Mouse (Mus musculus): Measurements from ENCODE around the gene Rxra.

The Rxra gene

DNA sequence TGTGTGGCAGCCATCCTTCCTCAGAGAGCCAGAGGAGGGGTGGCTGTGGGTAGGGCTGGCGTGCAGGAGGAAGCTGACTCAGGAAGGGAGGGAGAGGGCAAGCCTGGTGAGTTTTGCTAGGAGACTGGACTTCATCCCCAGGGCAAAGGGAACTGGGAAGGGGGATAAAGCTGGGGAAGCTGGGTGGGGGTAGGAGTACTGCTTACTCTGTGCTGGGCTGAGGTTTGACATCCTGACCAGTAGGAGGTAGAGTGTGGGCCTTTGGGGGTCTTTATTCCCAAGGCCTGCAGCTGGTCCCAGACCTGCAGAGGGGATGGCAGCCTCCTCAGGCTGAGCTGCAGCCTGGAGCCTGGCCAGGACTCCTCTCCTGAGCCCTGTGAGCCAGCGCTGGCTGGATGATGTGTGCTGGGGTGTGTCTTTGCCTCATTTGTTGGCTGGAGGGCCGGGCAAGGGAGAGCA, 4.6 kb upstream of the Rxra start:
- peak; percentile 79 for DNase-seq

DNA sequence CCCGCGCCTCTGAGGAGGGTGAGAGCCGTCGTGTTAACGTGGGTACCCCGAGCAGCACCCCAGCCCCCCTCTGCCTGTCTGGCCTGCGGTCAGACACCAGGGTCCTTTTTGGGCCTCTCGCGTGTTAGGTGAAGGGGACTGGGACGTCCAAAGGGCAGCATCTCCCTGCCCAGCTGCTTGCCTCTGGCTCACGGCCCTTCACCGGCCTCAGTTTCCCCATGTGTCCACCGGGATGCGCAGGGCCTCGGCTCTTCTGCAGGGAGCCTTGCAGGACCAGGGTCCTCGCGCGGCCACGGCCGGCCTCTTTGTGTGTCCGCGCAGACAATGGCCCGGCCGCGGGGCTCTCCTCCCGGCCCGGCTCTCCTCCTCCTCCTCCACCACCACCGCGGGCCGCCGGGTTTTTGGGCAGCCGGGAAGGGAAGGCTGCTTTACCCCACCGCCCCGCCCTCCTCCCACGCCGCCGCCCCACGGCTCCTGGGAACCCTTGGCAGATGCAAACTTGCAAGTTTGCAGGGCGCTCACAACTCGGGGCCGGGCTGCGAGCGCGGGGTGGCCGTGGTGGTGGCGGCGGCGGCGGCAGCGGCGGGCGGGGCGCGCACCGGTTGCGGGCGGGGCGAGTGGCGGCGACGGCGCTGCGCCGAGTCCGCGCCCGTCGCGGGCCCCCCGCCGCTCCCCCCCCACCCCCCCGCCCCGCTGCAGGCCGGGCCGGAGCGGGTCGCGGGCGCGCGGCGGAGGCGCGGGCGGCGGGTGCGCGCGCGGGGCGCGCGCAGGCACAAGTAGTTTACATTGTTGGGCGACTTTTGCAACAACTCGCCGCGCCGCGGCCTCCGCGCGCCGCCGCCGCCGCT, 462 bp downstream of the Rxra start:
- DNase-seq, result peak; percentile 84

DNA sequence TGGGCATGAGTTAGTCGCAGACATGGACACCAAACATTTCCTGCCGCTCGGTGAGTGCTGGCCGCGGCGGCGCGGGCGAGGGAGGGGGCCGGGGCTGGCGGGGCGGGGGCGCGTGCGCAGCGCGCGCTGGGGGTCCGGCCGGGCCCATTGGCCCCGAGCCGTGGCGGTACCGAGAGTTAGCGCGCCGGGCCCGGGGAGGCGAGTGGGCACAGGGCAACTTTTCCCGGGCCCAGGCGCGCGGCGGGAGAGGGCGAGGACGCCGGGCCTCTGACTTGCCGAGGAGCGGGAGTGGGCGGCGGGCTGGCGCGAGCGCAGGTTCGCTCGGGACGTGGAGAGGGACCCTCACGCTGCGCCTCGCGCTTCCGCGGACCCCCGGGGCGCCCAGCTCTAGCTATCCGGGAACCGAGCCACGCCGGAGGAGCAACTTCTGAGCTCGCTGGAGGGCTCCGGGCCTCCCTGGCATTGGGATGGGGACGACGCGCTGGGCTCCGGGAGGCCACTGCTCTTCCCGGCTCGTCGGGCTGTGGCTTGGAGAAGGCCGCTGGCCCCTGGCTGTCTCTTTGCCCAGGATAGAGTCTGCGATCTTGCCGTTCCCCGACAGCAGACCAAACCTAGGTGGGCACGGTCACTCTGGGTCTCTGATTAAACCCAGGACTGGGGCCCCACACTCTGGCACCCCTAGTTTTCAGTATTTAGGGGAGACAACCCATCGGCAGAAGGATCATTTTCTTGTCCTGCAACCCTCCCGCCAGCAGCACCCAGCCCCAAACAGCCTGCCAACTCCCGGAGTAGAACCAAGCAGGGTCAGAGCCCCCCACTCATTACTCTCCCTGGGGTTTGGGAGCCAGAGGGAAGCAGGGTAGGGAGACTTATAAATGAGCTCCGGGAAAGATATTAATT, 1.4 kb downstream of the Rxra start:
- peak; percentile 69 for DNase-seq

DNA sequence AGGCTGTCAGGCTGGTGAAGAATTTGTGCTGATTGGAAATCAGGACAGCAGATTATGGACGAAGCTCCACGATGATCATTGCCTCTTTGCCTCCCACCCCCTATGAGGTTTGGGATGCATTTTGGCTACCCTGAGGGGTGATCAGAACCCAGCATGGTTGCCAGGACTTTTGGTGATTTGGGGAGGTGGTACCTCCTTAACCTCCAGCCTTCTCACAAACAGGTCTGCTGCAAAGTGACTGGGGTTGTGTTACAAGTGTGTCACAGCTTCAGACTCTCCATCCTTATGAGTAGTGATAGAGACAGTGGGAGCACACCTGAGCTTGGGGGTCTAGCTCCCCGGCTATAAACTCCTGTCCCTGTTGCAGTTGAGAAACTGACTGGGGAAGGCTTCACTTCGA, 2.1 kb downstream of the Rxra start:
- DNase-seq, result no peak

DNA sequence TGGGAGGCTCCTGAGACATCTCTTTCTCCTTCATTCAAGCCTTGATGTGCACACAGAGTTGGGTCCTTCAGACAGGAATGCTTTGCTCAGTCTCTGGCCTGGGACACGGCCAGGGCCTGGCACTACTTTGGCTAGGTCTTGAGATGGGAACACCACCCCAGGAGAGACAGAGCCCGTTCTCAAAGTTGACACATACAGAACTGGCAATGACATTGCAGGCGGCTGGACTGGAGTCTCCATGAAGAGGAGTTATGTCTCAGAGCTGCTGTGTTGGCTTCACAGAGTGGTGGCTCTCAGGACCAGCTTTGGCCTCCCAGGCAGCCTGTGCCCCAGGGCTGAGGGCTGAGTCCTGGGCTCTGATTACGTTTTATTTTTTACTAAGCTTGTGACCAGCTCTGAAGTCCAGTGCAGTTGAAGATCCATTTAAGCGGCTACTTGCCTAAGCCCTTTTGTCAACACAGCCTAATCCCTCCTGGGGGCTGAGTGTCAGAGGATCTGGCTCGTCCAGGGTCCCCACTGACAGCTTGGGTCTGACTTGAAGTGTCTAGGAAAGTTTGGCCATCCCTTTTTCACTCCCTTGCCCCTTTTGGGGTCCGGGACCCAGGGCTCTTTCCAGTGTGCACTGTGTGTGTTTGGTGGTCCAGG, 2.7 kb downstream of the Rxra start:
- peak; percentile 55 for DNase-seq

DNA sequence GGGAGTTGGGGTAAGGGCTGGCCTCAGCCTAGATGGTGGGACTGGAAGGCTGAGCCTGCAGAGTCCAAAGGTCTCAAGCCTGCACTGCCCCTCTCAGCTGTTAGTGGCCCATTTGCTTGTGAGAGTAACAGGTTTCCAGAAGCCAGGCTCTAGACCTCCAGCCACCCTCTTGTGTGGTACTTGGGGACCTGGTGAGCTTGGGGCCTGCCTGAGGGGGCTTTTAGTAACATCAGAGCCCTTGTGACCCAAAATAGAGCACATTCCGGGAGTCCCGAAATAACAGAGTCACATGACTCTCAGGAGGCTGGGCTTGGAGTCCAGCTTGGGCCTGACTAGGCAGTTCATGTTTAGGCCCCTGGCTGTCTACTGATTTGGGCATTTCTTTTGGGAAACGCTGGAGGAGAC, 3.4 kb downstream of the Rxra start:
- DNase-seq, result peak; percentile 77

DNA sequence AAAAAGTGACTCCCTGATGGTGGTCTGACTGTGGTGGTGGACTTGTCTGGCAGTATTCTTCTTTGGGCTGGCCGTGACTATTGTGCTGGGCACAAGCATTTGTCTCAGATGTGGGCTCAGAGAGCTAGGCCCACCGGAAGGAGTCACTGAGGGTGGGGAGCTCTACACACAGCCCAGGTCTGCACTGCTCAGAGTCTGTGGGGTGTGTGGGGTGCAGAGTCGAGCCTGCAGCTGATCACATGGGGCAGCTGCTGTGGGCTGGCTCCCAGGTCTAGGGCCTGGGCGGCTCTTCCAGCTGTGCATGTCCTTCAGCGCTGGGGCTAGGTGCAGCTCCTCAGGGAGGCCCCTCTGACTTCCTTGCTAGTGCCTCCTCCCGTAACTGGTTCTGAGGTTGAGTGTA, 3.8 kb downstream of the Rxra start:
- DNase-seq, result no peak

DNA sequence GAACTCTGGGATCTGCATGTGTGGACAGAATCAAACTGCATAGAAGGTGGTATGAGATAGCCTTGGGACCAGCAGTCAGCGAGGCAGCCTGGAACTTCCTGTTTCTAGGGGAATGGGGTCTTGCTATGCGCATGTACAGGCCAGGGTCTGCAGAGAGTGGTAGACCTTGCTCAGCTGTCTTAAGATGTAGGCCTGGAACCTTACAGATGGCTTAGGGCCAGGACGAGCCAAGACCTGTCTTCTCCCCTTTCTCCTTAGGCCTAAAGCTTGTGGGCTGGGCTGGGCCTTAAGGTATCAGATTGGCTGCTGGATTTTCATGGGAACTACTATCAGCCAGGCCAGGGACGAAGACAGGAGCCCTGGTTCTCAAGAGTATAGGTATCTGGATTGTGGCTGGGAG, 4.4 kb downstream of the Rxra start:
- DNase-seq, result no peak

DNA sequence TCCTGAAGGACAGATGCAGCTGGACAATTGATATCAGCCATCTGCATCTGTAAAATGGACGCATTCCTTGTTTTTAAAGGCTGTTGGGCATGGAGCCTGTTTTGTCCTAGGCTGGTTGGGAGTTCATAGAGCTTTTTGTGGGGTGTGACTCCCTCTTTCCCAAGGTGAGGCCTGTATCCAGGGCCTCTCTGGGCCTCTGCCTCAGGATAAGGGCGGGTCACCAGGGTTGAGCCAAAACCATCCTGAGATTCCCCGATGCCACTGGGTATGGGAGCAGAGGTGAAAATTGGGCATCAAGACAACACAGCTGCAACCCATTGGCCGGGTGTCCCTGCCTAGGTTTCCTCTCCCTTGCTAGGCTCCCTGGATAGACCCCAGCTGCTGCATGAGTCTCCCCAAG, 5.2 kb downstream of the Rxra start:
- no peak for DNase-seq

DNA sequence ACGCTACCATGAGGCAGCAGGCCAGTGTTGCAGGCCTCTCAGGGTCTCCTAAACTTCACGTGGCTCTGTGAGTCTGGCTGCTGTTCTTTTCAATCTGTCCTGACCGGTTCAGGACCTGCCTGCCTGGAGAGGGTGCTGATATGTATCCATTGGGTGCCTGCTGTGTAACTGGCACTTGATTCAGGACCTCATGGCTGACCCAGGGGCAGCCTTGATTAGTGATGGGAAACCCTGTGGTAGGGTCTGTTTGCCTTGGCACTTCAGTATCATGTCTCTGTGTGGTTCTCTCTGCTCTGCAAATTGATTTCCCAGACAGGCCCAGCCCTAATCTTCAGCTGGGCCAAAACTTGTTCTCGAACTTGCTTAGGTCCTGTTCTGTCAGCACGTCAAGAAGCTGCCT, 5.9 kb downstream of the Rxra start:
- DNase-seq, result no peak

DNA sequence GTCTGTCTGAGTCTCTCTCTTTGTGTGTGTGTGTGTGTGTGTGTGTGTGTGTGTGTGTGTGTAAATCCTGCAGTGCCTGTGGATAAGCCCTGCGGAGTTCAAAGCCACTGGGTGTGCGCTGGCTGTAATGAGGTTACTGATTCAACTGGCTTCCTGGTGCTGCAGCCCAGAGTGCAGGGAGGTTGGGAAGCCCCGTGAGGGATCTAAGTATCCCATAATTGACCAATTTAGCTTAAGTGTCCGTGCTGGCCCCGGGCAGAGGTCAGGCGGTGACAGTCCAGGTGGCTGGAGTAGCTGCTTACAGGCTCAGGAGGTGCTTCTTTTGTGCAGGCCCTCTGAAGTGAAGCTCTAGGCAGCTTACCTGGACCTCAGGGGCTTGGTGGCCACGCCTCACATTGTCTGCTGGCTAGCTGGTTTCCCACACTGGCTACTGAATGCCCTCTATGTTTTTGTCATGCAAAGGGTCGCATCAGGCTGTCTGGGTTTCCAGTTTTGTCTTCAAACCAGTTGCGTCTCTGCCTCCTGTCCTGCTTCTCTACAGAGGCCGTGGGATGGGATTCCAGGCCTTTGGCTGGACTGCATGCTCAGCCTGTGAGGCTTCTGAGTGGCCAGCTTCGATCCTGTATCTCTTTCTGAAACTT, 7.9 kb downstream of the Rxra start:
- no peak for DNase-seq

DNA sequence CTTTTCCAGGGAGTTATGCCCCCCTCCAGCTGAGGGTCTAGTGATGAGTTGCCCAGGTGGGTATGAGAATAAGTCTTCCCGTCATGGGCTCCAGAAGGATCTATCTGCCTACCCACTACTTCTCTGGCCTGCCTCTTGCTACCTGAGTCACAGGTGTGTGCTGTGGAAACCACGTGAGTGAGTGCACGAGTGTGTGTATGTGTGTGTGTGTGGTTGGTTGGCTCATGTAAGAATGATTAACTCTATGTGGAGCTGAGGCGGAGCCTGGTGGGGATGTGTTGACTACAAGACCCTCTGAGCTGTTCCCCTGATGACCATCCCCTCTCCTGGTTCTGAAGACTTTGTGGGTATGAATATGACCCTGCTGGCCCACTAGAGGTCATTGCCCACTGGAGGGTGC, 9.7 kb downstream of the Rxra start:
- no peak for DNase-seq

DNA sequence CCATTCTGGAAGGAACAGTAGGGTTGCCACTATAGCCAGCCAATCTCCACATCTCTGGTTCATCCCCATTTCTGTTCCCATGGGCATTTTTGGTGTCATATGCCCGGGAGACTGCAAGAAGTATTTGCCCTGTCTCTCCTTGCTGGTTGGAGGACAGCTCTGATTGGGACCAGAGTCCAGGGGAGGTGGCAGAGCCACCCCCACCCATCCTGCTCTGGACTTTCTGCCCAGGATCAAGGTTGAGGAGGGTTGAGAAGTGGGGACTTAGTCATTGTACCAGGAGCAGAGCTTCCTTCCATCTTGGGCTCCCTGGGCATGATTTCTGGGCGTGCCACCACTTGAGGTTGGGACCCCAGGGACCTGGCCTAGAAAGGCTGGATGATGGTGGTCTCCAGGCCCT, 10.1 kb downstream of the Rxra start:
- no peak for DNase-seq

DNA sequence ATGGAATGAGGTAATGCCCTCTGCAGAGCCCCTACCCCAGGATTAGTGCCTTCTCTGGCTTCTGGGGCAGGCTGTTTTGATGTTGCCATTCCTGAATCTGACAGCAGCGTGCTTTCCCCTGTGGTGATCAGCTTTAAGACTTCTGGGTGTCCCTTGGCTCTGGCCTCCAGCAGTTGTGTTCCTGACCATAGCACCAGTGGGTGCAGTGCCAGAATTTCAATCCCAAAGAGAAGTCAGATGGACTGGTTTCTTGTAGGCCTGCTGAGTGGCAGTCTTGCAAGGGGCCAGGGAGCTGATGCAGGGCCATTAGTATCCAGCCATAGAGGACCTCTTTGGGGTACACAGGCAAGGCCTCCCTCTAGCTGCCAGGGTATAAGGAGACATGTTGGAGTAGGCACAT, 10.8 kb downstream of the Rxra start:
- DNase-seq, result no peak

DNA sequence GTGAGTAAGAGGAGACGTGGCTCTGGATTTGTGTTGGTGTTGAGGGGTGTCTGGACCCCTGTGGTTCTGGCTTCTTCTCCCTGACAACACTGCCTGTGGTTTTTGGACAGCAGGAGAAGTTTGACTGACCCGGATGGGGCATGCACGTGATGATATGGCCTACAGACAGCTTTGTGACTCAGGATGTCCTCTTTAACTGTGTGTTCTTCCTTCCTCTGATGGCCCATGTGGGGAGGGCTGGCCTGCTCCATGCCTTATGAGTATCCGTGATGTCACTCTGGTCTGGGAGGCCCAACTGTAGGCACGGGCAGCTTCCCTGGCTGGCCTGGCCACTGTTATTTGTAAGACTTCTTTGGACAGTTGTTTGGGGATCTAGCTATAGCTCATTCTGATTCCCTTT, 11.7 kb downstream of the Rxra start:
- peak; percentile 54 for DNase-seq

DNA sequence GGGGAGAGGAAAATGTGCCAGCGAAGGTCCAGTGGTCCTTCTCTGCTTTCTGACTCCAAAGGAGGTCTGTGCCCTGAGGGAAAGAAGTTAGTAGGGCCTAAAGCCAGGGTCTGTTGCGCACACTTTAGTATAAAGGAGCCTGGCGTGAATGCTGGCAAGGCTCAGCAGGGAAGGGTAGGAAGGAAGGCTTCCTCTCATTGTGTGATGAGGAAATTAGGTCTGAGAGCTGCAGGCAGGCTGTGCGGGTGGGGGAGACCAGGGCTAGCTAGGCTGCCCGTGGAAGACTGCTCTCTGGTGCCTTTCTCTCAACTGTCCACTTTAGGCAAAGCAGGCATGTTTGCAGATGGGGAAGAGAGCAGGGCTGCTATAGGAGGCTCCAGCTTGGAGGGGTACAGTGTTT, 14.5 kb downstream of the Rxra start:
- DNase-seq, result no peak

DNA sequence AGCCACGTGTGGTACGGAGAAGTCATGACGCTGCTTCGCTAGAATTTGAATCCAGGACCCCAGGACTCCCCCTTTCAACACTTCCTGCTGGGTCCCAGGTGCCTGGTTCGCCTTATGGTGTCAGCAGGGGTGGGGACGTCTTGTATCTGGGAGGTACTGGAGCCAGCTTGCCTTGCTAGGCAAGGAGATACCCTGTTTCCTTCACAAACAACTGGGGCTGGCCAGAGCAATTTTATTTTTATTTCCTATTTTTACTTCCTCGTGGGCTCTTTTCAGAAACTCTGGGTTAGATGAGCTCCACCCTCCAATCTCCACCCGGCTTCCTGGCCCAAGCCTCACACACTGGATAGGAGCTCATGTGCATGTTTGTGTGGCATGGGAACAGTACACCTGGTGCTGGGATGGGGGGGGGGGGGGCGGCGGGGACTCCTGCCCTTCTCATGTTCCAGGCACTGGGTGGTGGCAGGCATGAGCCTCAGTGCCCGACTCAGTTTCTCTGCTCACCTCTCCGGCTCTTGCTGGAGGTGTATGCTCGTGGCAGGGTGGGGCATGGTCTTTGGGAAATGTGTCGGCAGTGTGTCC, 15.0 kb downstream of the Rxra start:
- no peak for DNase-seq

DNA sequence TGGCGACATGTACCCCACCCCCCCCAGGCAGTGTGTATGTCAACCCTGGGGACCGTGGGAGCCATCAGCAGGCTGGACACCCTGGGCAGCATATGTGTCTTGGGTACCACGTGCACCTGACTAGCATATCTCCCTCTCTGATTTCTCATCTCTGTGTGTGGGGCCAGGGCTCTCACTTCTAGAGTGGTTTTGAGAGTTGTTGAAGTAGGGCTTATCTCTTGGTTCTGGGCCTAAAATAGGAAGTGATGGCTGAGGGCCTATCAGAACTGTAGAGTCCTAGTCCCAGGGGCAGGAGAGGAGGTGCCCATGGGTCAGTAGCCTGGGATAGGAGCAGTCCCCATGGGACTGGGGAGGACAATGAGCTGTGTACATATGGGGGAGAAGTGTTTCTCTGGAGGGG, 16.4 kb downstream of the Rxra start:
- DNase-seq, result no peak

DNA sequence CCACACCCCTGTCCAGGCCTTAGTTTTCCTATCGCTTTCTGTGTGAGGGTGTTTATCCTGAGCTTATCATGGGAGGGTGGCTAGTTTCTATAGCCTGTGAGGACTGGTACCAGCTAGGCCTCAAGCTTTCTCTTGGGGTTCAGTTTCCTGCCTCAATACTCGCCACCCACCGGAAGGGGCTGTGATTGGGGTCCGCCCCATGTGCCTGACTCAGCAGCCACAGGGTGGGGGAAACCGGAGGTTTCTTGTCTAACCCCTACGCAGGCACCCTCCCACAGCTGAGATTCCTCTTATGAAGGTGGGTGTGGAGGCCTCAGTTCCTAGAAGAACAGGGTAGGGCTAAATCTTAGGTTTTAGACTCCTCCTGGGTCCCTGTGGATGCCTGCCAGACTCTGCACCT, 17.4 kb downstream of the Rxra start:
- no peak for DNase-seq

DNA sequence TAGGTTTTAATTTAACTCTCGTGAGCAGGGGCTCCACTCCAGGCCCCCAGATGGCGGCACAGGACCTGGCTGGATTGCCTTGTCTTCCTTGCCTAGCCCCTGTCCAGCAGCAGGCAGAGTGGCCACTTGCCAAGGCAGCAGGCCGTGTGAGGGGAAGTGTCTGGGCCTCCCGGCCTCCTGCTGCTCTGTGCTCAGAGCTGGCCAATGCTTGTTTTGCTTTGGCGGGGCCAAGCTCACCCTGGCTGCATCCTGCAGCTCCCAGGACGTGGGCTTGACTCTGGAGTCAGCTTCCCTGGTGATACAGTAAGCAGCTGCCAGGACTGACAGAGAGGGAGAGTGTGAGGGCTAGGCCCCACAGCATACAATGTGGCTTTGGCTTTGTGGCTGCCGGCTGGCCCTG, 23.3 kb downstream of the Rxra start:
- peak; percentile 83 for DNase-seq

DNA sequence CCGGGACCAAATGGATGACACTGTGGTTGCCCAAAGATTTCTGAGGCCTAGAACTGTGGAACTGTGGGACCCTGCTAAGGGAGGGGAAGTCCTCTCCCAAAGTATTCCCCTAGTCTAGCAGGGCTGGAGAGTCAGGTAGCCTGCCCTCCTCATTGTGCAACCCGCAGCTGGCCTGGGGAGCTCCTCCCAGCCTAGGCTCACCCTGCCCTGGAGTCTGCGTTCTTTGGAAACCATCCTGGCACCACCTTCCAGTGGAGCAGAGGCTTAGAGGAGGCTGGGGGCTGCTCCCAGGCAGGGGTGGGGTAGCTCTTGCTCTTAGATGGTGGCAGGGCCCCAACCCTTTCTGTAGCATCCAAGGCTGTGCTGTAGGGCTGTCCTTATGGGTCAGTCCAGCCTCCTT, 26.0 kb downstream of the Rxra start:
- no peak for DNase-seq

DNA sequence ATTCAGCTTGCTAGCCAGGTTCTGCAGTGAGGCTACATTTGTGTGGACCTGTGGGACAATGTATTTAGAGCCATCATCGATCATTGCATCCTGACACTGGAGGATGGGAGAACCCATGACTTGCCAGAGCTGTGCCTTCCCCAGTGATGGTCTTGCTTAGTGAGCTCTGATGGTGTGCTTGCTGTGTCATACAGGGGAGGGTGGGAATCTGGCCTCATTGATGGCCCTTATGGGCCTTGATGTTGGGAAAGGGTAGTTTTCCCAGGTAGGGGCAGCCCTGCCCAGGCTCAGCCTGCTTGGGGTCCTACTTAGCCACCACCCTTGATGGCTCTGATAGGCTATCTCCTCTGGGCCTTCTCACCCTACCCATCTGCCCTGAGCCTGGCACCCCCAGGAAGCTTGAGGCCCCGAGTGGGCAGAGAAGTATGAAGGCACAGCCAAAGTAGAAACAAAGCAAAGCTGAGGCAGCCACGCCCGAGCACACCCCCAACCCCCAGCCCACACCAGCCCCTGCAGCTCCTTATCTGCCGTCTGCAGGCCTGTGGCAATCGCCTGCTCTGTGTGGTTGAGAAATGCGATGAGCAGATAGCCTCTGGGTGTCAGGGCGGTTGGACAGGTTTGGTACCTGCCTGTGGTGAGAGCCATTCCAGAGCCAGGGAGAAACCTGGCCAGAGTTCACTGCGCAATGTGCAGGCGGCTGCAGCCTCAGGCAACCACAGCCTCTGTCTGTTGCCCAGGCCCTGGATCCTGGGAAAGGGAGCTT, 26.8 kb downstream of the Rxra start:
- DNase-seq, result no peak
